Mouse (Mus musculus) embryonic facial prominence, embryonic 13.5 days (tissue): Measurements from ENCODE around the gene Larp4b. TPM values are rescaled to one million over a fixed set of nuclear protein-coding genes. Genes with fewer than 3 reads are reported as not detected.
A peak's percentile ranks its signal among the peaks of the same experiment; 100 is the strongest.

Source experiments
- ATAC-seq: fragments of 200-750 bp; cut with Nextera tagmentation; 2 replicates; pipeline ENCODE4 v1.8.0; 2017; ENCODE audit warnings: low read depth; ENCODE audit not compliant: insufficient number of reproducible peaks, insufficient read depth, low FRiP score, low TSS enrichment
- H3K27ac ChIP-seq: fragments of 300-500 bp; sonication (generic); 2 replicates; pipeline ENCODE4 v1.5.1; 2015; ENCODE audit warnings: moderate library complexity, mild to moderate bottlenecking, inconsistent platforms
- H3K27me3 ChIP-seq: fragments of 300-500 bp; sonication (generic); 2 replicates; pipeline ENCODE4 v1.6.1; 2015; ENCODE audit warnings: mild to moderate bottlenecking, inconsistent platforms
- H3K36me3 ChIP-seq: fragments of 300-500 bp; sonication (generic); 2 replicates; pipeline ENCODE4 v1.6.1; 2015; ENCODE audit warnings: mild to moderate bottlenecking, inconsistent platforms
- H3K4me1 ChIP-seq: fragments of 300-500 bp; sonication (generic); 2 replicates; pipeline ENCODE4 v1.6.1; 2015; ENCODE audit warnings: inconsistent platforms
- H3K4me2 ChIP-seq: fragments of 300-500 bp; sonication (generic); 2 replicates; pipeline ENCODE4 v1.6.1; 2015; ENCODE audit warnings: moderate library complexity, mild to moderate bottlenecking, inconsistent platforms
- H3K4me3 ChIP-seq: fragments of 300-500 bp; sonication (generic); 2 replicates; pipeline ENCODE4 v1.5.1; 2015; ENCODE audit warnings: mild to moderate bottlenecking, inconsistent platforms
- H3K9ac ChIP-seq: fragments of 300-500 bp; sonication (generic); 2 replicates; pipeline ENCODE4 v1.6.1; 2015; ENCODE audit warnings: mild to moderate bottlenecking, inconsistent platforms
- H3K9me3 ChIP-seq: fragments of 300-500 bp; sonication (generic); 2 replicates; pipeline ENCODE4 v1.6.1; 2016; ENCODE audit warnings: inconsistent platforms
- WGBS: fragments of 180-500 bp; shearing (Covaris S2); methylation state at CpG from one replicate; pipeline ENCODE4 v1.1.7; 2015; ENCODE audit warnings: mixed read lengths; 5-methylcytosine and 5-hydroxymethylcytosine counted together
- polyA plus RNA-seq: library from polyadenylated mRNA; unstranded; fragments of >200 nt; fragmentation: Nextera tagmentation; extraction: Ambion mirVana; gene quantifications from 2 replicates; pipeline ENCODE4 v1.2.1, GENCODE M21; 2015

The Larp4b gene
- polyA plus RNA-seq, 1 experiment from 2014 or later: 31.0 TPM

- Histone ChIP-seq H3K4me3 (no peak overlapping the region), H3K4me1 (no peaks in the 10 kb centered on the region), H3K9me3 (no peaks in the 10 kb centered on the region), H3K9ac (no peak overlapping the region), H3K4me2 (no peak overlapping the region), H3K36me3 (no peaks in the 10 kb centered on the region), H3K27ac (no peak overlapping the region), H3K27me3 (no peaks in the 10 kb centered on the region)
- ATAC-seq: no peak
- 80% methylated on average over 14 of the region's 14 CpGs for WGBS
Measured at GRCm38 (mm10) chr13:9082128-9082883, 11.4 kb upstream of the Larp4b start.

- Histone ChIP-seq H3K27ac (peak overlapping the region; percentile 94), H3K4me1 (peaks cover 30% of the 10 kb centered on the region), H3K9ac (peak overlapping the region; percentile 95), H3K4me3 (peak overlapping the region; percentile 97), H3K27me3 (no peaks in the 10 kb centered on the region), H3K36me3 (no peaks in the 10 kb centered on the region), H3K9me3 (no peaks in the 10 kb centered on the region), H3K4me2 (peak overlapping the region; percentile 84)
- peak; percentile 57; the same call in 1 of the 2 replicates for ATAC-seq
- under 1% methylated on average over 56 of the region's 63 CpGs for WGBS
Measured at GRCm38 (mm10) chr13:9094186-9094980, 702 bp downstream of the Larp4b start.

GRCm38 (mm10) chr13:9099289-9099688 lies 5.6 kb downstream of the Larp4b start:
- Histone ChIP-seq H3K9me3 (no peaks in the 10 kb centered on the region), H3K27ac (no peak overlapping the region), H3K27me3 (no peaks in the 10 kb centered on the region), H3K4me1 (peaks cover 30% of the 10 kb centered on the region), H3K9ac (no peak overlapping the region), H3K4me2 (no peak overlapping the region), H3K4me3 (no peak overlapping the region), H3K36me3 (no peaks in the 10 kb centered on the region)
- no peak for ATAC-seq
- 63% methylated on average over 5 of the region's 5 CpGs for WGBS

GRCm38 (mm10) chr13:9100517-9100916 lies 6.8 kb downstream of the Larp4b start:
- no peak overlapping the region for H3K9ac ChIP-seq
- ATAC-seq: no peak
- peaks cover 25% of the 10 kb centered on the region for H3K4me1 ChIP-seq
- no peak overlapping the region for H3K4me2 ChIP-seq
- no peaks in the 10 kb centered on the region for H3K36me3 ChIP-seq
- H3K27ac ChIP-seq: no peak overlapping the region
- WGBS: 95% methylated on average over 2 of the region's 2 CpGs
- H3K27me3 ChIP-seq: no peaks in the 10 kb centered on the region
- H3K9me3 ChIP-seq: no peaks in the 10 kb centered on the region
- no peak overlapping the region for H3K4me3 ChIP-seq

GRCm38 (mm10) chr13:9106246-9106645 lies 12.6 kb downstream of the Larp4b start:
- H3K4me1 ChIP-seq: no peaks in the 10 kb centered on the region
- 86% methylated on average over 5 of the region's 5 CpGs for WGBS
- H3K27me3 ChIP-seq: no peaks in the 10 kb centered on the region
- no peak overlapping the region for H3K4me2 ChIP-seq
- H3K9ac ChIP-seq: no peak overlapping the region
- H3K9me3 ChIP-seq: no peaks in the 10 kb centered on the region
- H3K4me3 ChIP-seq: no peak overlapping the region
- no peak for ATAC-seq
- H3K27ac ChIP-seq: no peak overlapping the region
- H3K36me3 ChIP-seq: no peaks in the 10 kb centered on the region

- ATAC-seq: no peak
- 75% methylated on average over 2 of the region's 2 CpGs for WGBS
- Histone ChIP-seq H3K9ac (no peak overlapping the region), H3K4me3 (no peak overlapping the region), H3K36me3 (no peaks in the 10 kb centered on the region), H3K27me3 (no peaks in the 10 kb centered on the region), H3K4me1 (no peaks in the 10 kb centered on the region), H3K9me3 (no peaks in the 10 kb centered on the region), H3K4me2 (no peak overlapping the region), H3K27ac (no peak overlapping the region)
Measured at GRCm38 (mm10) chr13:9106992-9107858, 13.5 kb downstream of the Larp4b start.

- H3K4me2 ChIP-seq: no peak overlapping the region
- H3K27ac ChIP-seq: no peak overlapping the region
- no peak overlapping the region for H3K4me3 ChIP-seq
- WGBS: 97% methylated on average over 3 of the region's 3 CpGs
- no peaks in the 10 kb centered on the region for H3K27me3 ChIP-seq
- no peak for ATAC-seq
- no peaks in the 10 kb centered on the region for H3K36me3 ChIP-seq
- no peak overlapping the region for H3K9ac ChIP-seq
- H3K4me1 ChIP-seq: no peaks in the 10 kb centered on the region
- H3K9me3 ChIP-seq: no peaks in the 10 kb centered on the region
Measured at GRCm38 (mm10) chr13:9113735-9114134, 20.1 kb downstream of the Larp4b start.

- ATAC-seq: no peak
- Histone ChIP-seq H3K36me3 (peaks cover 32% of the 10 kb centered on the region), H3K4me3 (no peak overlapping the region), H3K4me2 (no peak overlapping the region), H3K4me1 (no peaks in the 10 kb centered on the region), H3K9me3 (no peaks in the 10 kb centered on the region), H3K27me3 (no peaks in the 10 kb centered on the region), H3K9ac (no peak overlapping the region), H3K27ac (no peak overlapping the region)
- 87% methylated on average over 10 of the region's 10 CpGs for WGBS
Measured at GRCm38 (mm10) chr13:9120835-9121542, 27.3 kb downstream of the Larp4b start.

- ATAC-seq: no peak
- H3K36me3 ChIP-seq: peaks cover 37% of the 10 kb centered on the region
- WGBS: 91% methylated on average over 4 of the region's 4 CpGs
Measured at GRCm38 (mm10) chr13:9122045-9122444, 28.4 kb downstream of the Larp4b start.

GRCm38 (mm10) chr13:9125193-9125592 lies 31.5 kb downstream of the Larp4b start:
- WGBS: 92% methylated on average over 7 of the region's 7 CpGs
- Histone ChIP-seq H3K9ac (no peak overlapping the region), H3K27ac (no peak overlapping the region), H3K9me3 (no peaks in the 10 kb centered on the region), H3K4me3 (no peak overlapping the region), H3K36me3 (peaks cover 62% of the 10 kb centered on the region), H3K4me1 (no peaks in the 10 kb centered on the region), H3K27me3 (no peaks in the 10 kb centered on the region), H3K4me2 (no peak overlapping the region)
- ATAC-seq: no peak

More at GRCm38 (mm10) chr13:9122045-9122444, 28.4 kb downstream of the Larp4b start:
- Histone ChIP-seq H3K4me1 (no peaks in the 10 kb centered on the region), H3K9ac (no peak overlapping the region), H3K9me3 (no peaks in the 10 kb centered on the region), H3K4me3 (no peak overlapping the region), H3K4me2 (no peak overlapping the region), H3K27me3 (no peaks in the 10 kb centered on the region), H3K27ac (no peak overlapping the region)

- Histone ChIP-seq H3K36me3 (peaks cover 64% of the 10 kb centered on the region), H3K4me2 (no peak overlapping the region), H3K27me3 (no peaks in the 10 kb centered on the region), H3K9me3 (no peaks in the 10 kb centered on the region), H3K9ac (no peak overlapping the region), H3K4me1 (no peaks in the 10 kb centered on the region), H3K4me3 (no peak overlapping the region), H3K27ac (no peak overlapping the region)
- WGBS: 88% methylated on average over 4 of the region's 4 CpGs
- no peak for ATAC-seq
Measured at GRCm38 (mm10) chr13:9127715-9128114, 34.0 kb downstream of the Larp4b start.
